Mouse (Mus musculus): ENCODE measurements around the gene Rpgrip1.

GRCm38 (mm10) chr14:52103856-52104676, 6.4 kb upstream of the Rpgrip1 start, which contains the start of gene Hnrnpc:
- TF ChIP-seq POLR2A (IDR thresholded peaks at IDR 0.05; ENCODE audit: borderline replicate concordance, low read depth, low read length), result peak; percentile 29; the same call in 1 of the 2 replicates
- TF ChIP-seq CTCF (IDR thresholded peaks at IDR 0.05; ENCODE audit: low read depth, low read length), result no peak

Measured in bone marrow macrophage, adult 2 months (primary cell).